Mouse (Mus musculus): ENCODE results near the gene Foxn2.

The Foxn2 gene

GRCm38 (mm10) chr17:88493551-88493950 lies 53.0 kb downstream of the Foxn2 start:
- DNase-seq (ENCODE audit: low spot score), result no peak

GRCm38 (mm10) chr17:88494121-88494771 lies 53.7 kb downstream of the Foxn2 start:
- DNase-seq (ENCODE audit: low spot score), result no peak

GRCm38 (mm10) chr17:88494772-88495132 lies 54.2 kb downstream of the Foxn2 start:
- no peak for DNase-seq (ENCODE audit: low spot score)

GRCm38 (mm10) chr17:88498090-88498682 lies 57.7 kb downstream of the Foxn2 start:
- no peak for DNase-seq (ENCODE audit: low spot score)

- DNase-seq (ENCODE audit: low spot score), result no peak
Measured at GRCm38 (mm10) chr17:88504056-88504455, 63.5 kb downstream of the Foxn2 start.

- no peak for DNase-seq (ENCODE audit: low spot score)
Measured at GRCm38 (mm10) chr17:88505275-88505723, 64.8 kb downstream of the Foxn2 start.

- no peak for DNase-seq (ENCODE audit: low spot score)
Measured at GRCm38 (mm10) chr17:88505941-88506340, 65.4 kb downstream of the Foxn2 start.

GRCm38 (mm10) chr17:88507376-88507775 lies 66.9 kb downstream of the Foxn2 start:
- no peak for DNase-seq (ENCODE audit: low spot score)

- DNase-seq (ENCODE audit: low spot score), result no peak
Measured at GRCm38 (mm10) chr17:88508846-88509508, 68.5 kb downstream of the Foxn2 start.

GRCm38 (mm10) chr17:88509999-88510398 lies 69.5 kb downstream of the Foxn2 start:
- DNase-seq (ENCODE audit: low spot score), result no peak

- DNase-seq (ENCODE audit: low spot score), result peak; percentile 78
Measured at GRCm38 (mm10) chr17:88511095-88511551, 70.6 kb downstream of the Foxn2 start.

- no peak for DNase-seq (ENCODE audit: low spot score)
Measured at GRCm38 (mm10) chr17:88516477-88516876, 76.0 kb downstream of the Foxn2 start.

- no peak for DNase-seq (ENCODE audit: low spot score)
Measured at GRCm38 (mm10) chr17:88527781-88528180, 87.3 kb downstream of the Foxn2 start.

GRCm38 (mm10) chr17:88529519-88530235 lies 89.2 kb downstream of the Foxn2 start, which contains the start of gene Ppp1r21:
Ppp1r21 (plus strand) TSS chr17:88530118.
- DNase-seq (ENCODE audit: low spot score), result peak; percentile 97

- no peak for DNase-seq (ENCODE audit: low spot score)
Measured at GRCm38 (mm10) chr17:88530236-88530619, 89.7 kb downstream of the Foxn2 start.

GRCm38 (mm10) chr17:88530667-88531066 lies 90.2 kb downstream of the Foxn2 start:
- no peak for DNase-seq (ENCODE audit: low spot score)

GRCm38 (mm10) chr17:88531176-88531575 lies 90.7 kb downstream of the Foxn2 start:
- DNase-seq (ENCODE audit: low spot score), result no peak

- no peak for DNase-seq (ENCODE audit: low spot score)
Measured at GRCm38 (mm10) chr17:88537842-88538430, 97.4 kb downstream of the Foxn2 start.
